Mouse (Mus musculus): ENCODE measurements around the gene Uts2b.

The Uts2b gene

DNA sequence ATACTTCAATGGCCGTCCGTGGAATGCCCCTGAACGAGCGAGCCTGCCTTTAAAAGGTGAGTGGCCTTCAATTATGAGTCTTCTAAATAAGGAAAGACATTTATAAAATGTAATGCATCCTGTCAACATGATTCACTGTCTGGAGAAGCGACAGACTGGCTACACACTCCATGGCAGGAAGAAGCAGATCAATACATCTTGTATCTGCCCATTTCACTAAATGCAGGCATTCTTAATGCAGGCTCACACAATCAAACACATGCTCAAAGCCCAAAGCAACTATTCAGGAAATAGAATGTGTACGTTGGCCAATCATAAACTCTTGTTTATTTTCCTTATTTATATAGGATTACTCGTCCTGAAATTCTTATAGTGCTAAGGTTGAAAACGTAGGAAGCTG, at the start of gene Uts2b:
TSS of gene Uts2b (minus strand) at position 49 of the 400 bp plus-strand sequence.
- no peak for DNase-seq (ENCODE audit: low read depth, low spot score)

DNA sequence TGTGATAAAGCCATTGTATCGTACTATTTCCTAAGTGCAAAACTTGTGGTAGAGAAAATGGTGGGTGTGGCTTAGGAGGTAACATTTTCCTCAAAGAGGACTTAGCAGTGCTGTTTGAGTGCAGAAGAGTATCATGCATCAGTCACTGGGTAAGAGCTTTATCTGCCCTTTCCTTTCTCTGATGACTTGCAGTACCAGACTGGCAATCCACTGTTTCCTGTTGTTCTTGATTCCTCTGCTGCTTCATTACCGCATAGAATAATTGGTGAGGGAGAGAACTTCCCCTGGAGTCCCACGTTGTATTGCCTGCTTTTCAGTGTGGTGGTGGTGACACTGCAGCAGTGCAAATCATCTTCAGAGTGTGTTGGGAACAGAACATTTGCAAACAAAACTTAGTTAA, 47.6 kb upstream of the Uts2b start:
- DNase-seq (ENCODE audit: low read depth, low spot score): no peak

DNA sequence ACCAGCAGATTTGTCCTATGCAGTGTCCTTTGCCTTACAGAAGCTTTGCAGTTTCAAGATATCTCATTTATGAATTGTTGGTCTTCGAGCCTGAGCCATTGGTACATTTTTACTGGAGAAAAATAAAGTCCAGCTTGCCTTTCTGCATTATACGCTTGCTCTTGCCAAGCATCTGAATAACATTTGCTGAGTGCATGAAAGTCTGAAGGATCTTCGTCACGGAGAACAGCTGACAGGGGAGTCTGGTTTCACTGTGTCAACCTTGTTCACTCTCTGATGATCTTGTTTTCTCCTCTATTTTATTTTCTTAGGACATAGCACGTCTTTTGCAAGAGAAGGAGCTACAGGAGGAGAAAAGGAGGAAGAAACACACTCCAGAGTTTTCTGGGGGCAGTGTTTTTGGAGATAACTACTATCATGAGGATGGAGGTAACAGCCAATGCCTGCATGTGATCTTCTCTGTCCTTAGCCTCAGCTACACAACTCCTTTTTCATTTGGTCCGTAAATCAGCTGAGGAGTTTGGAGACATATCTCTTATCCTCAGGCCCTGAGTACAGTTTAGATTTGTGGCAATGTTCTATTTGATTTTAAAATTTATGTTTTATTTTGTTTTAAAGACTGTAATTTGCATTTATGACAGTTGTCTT, 47.0 kb upstream of the Uts2b start:
- no peak for DNase-seq (ENCODE audit: low read depth, low spot score)

GRCm38 (mm10) chr16:27404107-27404506, 34.1 kb upstream of the Uts2b start:
- no peak for DNase-seq (ENCODE audit: low read depth, low spot score)

DNA sequence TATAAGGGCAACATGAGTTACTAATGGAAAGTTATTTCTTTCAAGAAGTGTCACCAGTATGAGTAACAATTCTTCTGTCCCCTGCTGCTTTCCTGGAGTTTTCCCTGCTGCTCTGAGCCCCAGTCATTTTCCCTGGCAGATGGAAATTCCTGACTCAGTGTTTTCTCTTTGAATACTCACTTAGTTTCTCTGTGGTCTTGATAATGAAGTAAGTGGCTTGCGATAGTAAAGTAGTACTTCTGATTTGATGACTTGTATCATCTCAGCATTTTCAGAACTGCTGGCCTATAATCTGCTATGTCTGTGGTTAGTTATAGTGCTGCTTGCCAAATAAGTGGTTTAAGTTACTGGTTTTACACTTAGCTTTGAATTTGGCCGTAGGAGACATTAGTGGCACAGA, 31.5 kb upstream of the Uts2b start:
- no peak for DNase-seq (ENCODE audit: low read depth, low spot score)

GRCm38 (mm10) chr16:27399719-27400253, 29.7 kb upstream of the Uts2b start:
- no peak for DNase-seq (ENCODE audit: low read depth, low spot score)

GRCm38 (mm10) chr16:27399026-27399718, 29.1 kb upstream of the Uts2b start:
- no peak for DNase-seq (ENCODE audit: low read depth, low spot score)

DNA sequence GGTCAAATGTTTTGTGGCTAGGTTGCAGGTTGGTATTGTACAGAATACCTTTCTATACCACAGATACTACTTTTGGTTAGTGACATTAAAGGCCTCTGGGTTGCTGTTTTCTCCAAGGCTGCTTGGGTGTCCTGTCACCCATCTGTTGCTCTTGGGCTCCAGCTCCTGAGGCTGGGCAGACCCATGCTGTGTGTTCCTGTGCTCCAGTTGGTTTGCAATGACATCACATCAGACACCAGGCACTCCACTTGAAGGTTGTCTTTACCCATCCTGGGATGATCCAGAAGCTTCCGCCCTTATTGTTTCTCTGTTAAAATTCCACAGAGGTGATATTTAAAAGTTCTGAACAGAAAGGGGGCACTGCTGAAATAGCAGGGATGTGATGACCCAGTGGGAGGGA, 26.9 kb upstream of the Uts2b start:
- no peak for DNase-seq (ENCODE audit: low read depth, low spot score)

DNA sequence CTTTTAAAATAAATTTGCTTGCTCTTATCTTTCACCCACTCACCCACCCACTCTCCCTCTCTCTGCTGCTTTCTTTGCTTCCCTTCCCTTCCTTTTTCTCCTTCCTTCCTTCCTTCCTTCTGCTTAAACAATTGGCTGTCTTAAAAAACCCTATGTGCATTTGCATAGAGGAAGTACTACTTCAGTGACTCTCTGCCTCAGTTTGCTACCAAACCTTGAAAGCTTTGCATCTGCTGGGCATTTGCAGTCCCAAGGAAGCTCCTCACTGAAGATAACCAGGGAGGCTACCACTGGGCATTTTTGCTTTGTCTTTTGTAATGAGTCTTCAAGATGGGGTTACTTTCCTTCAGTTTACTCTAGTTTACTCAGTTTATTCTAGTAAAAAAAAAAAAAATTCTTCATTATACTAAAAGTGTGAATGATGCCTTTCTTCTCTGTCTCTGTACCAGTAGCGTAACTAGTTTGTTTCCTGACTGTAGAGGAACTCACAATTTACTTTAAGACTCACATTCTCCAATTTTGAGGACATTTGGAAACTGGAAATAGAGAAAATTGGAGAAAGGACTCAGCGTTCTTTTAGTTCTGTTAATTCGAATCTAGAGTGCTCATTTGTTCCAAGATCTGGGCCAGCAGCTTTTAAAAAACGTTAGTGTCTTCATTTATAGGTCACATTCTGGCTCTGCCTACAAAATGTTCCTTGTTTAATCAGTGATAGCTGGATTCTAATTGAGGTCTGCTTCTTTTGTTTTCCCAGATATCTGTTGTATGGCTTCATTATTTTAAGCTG, 25.4 kb upstream of the Uts2b start:
- DNase-seq (ENCODE audit: low read depth, low spot score): no peak

DNA sequence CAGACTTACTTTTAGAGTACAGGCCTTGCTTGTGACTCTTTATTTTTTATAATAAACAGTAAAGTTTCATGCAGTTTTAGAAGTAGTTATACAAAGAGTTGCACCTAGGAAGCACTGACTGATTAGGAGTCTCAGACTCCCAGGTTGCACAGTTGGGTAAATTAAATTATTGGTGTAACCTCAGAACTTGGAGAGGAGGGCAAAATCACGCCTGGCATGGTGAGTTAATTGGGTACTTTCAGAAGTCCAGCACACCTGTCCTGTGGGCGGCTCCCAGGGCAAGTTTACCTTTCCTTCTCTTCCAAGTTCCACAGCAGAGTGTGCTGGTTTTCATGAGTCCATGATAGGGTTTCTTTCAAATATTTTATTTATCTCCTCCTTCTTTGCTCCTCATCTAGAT, 21.8 kb upstream of the Uts2b start:
- DNase-seq (ENCODE audit: low read depth, low spot score): no peak

GRCm38 (mm10) chr16:27390306-27390705, 20.3 kb upstream of the Uts2b start:
- no peak for DNase-seq (ENCODE audit: low read depth, low spot score)

- peak; percentile 12 for DNase-seq (ENCODE audit: low read depth, low spot score)
Measured at GRCm38 (mm10) chr16:27389534-27390282, 19.7 kb upstream of the Uts2b start.

GRCm38 (mm10) chr16:27388761-27389451, 18.9 kb upstream of the Uts2b start, which contains the start of gene Ccdc50:
TSS of gene Ccdc50 (plus strand) at chr16:27388869.
- peak; percentile 63 for DNase-seq (ENCODE audit: low read depth, low spot score)

DNA sequence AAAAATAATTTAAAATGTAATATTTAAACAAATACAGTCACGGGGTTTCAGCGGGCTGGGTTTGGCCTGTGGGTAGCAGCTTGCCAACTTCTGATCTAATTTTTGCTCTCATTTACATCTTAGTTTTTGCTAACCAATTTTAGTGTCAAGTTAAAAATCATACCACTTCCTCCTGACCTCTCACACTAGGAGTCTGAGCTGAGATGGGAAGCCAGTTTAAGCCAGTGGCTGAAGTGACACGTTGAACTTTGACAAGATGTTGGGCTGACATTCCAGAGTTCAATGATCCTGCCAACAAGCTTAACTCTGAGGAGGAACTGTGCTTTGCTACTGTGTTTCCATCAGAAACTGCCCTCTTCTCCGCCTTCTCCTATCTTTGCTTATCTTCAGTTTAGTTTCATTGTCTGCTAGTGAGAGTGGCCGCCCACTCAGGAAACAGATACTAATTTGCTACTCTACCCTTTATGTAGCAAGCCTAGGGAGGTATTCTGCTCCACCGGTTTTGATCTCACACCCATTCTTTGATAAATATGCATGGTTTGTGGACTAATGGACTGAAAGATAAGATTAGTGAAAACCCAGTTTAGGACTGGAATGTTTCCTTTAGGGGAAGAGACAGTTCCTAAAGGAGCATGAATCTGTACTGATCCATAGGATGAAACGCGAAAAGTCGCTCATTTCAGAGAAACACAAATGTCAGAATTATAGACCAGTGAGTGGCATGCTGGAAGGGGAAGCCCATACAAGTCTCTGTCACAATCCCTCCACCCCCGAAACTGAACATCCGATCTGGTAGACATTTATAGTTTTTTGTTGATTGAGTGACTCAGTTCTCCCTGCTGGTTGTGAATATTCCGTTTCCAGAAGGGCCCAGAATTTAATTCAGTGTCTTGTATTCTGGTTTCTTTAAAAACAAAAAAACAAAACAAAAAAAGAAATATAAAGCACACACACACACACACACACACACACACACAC, 17.9 kb upstream of the Uts2b start:
- DNase-seq (ENCODE audit: low read depth, low spot score): no peak

DNA sequence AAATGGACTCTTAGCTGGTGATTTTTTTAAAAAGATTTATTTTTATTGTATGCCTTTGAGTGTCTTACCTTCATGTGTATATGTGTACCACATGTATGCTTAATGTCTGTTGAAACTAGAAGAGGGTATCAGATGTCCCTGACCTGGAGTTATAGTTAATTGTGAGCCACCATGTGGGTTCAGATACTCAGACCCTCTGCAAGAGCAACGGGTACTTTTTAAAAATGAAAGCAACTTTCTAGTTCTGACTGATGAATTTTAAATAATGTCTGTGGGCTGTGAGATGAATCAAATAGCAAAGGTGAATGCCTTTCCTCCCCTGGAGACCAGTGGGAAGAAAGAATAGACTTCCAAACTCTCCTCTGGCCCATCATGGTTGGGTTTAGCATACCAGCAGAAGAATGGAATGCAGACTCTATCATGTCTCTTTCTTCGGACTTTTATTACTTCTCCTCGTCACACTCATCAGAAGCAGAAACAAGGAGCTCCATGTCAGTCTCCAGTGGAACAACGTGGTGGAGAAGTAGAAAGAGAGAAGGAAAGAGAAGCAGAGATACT, 16.9 kb upstream of the Uts2b start:
- DNase-seq (ENCODE audit: low read depth, low spot score): no peak

DNA sequence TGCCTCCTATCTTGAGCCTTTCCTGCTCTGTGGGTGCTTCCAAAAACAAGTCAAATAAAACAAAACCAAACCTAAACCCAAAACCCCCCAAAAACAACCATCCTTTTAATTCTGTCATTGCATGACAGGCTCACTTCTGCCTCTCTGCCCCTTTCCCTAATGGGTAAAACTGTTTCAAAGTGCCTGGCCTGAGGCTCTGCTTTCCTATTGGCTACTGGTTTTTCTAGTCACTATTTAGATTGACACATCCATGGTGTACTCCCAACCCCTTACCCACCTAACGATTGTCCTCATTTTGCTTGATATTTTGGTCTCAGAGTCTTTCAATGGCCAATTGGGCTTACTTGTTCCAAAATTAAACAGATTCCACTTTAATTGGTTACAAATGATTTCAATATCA, 15.6 kb upstream of the Uts2b start:
- no peak for DNase-seq (ENCODE audit: low read depth, low spot score)

DNA sequence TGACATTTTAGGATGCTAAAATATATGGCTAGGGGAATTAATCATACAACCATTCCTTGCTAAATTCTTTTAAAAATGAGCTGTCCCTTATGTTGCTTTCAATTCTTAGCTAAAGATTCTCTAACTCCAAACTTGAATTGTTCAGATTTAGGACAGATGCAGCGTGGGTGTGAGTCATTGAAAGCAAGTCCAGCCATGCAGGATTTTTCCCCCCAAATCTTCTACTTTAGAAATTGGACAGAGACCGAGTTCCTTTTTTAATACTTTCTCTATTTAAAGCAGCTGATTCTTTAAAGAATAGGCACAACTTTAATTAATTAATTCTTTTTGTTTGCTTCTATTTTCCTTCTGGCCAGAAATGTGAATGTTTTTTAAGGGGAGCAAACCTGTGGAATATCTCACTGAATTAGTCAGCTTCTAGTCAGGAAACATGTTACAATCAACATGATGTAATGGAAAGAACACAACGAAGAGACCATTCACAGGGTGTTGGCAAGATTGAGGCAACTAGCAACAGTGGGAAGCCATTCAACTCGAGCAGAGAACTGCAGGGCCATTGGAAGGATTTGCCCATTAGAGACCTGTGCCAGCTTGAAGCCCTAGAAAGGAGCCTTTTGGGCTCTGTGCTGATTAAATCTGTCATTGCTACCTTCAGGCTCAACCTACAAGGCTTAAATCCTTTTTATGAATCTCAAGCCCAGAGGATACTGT, 15.0 kb upstream of the Uts2b start:
- DNase-seq (ENCODE audit: low read depth, low spot score): no peak

DNA sequence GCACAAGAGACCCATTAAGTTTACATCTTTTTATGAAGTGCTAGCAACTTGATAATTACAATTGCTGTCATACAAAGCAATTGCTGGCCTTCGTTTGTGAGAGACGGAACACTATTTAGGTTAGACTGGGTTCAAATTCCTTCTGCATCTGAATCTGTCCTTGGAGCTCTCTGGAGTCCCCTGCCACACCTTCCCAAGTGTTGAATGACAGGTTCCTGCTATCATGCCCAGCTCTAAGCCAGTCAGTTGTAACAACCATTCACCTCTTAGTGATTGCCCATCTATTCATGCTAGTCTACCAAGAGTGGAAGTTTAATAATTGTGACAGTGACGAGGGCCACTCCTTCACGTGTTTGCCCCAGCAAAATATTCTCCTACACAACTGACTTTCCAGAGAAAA, 12.2 kb upstream of the Uts2b start:
- DNase-seq (ENCODE audit: low read depth, low spot score): no peak

DNA sequence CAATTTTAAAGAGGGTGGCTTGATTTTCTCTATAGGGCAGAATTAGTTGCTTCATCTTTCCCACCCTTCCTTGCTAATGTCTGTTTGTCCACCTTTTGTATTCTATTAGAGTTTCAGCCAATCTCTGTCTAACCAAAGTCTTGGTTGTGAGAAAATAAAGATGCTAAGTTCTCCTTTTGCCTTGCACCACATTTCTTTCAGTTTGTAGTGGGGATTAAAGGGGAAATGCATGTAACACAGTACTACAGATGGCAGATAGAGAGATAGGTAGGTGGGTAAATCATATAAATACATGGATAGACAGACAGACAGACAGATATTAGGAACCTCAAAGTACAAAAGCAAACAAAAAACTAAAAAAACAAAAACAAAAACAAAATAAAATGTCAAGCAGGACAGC, 6.5 kb upstream of the Uts2b start:
- DNase-seq (ENCODE audit: low read depth, low spot score): no peak
